Mouse (Mus musculus) midbrain, embryonic 16.5 days (tissue): ENCODE results near the gene Naxd. TPM values are rescaled to one million over a fixed set of nuclear protein-coding genes. Genes with fewer than 3 reads are reported as not detected.
A peak's percentile ranks its signal among the peaks of the same experiment; 100 is the strongest.

ENCODE experiments used
- ATAC-seq: fragments of 200-750 bp; cut with Nextera tagmentation; 2 replicates; pipeline ENCODE4 v1.8.0; 2017; ENCODE audit warnings: moderate TSS enrichment
- H3K27ac ChIP-seq: fragments of 300-500 bp; sonication (generic); 2 replicates; pipeline ENCODE4 v1.5.1; 2014; ENCODE audit warnings: mild to moderate bottlenecking, low read length, mixed read lengths
- H3K27me3 ChIP-seq: fragments of 300-500 bp; sonication (generic); 2 replicates; pipeline ENCODE4 v1.6.1; 2014; ENCODE audit warnings: low read depth, low read length, mixed read lengths; ENCODE audit not compliant: control insufficient read depth, insufficient read depth
- H3K36me3 ChIP-seq: fragments of 300-500 bp; sonication (generic); 2 replicates; pipeline ENCODE4 v1.6.1; 2014; ENCODE audit warnings: mild to moderate bottlenecking, low read length, moderate library complexity, mixed read lengths; ENCODE audit not compliant: control insufficient read depth, insufficient read depth
- H3K4me1 ChIP-seq: fragments of 300-500 bp; sonication (generic); 2 replicates; pipeline ENCODE4 v1.6.1; 2014; ENCODE audit warnings: mild to moderate bottlenecking, low read length, mixed read lengths; ENCODE audit not compliant: control insufficient read depth, insufficient read depth
- H3K4me2 ChIP-seq: fragments of 300-500 bp; sonication (generic); 2 replicates; pipeline ENCODE4 v1.6.1; 2014; ENCODE audit warnings: mild to moderate bottlenecking, low read length, mixed read lengths
- H3K4me3 ChIP-seq: fragments of 300-500 bp; sonication (generic); 2 replicates; pipeline ENCODE4 v1.5.1; 2014; ENCODE audit warnings: low read depth, mild to moderate bottlenecking, low read length, moderate library complexity, mixed read lengths
- H3K9ac ChIP-seq: fragments of 300-500 bp; sonication (generic); 2 replicates; pipeline ENCODE4 v1.6.1; 2014; ENCODE audit warnings: low read depth, low read length, mixed read lengths
- H3K9me3 ChIP-seq: fragments of 300-500 bp; sonication (generic); replicated peaks from 2 replicates; pipeline ENCODE4 v1.6.1; 2014; ENCODE audit warnings: mild to moderate bottlenecking, low read length, mixed read lengths; ENCODE audit not compliant: control insufficient read depth, poor library complexity, severe bottlenecking
- WGBS: fragments of 180-500 bp; shearing (Covaris S2); extraction: QIAGEN DNeasy Blood & Tissue Kit; methylation state at CpG from one replicate; pipeline ENCODE4 v1.1.7; 2014; 5-methylcytosine and 5-hydroxymethylcytosine counted together
- polyA plus RNA-seq: library from polyadenylated mRNA; unstranded; fragments of >200 nt; fragmentation: Nextera tagmentation; extraction: Ambion mirVana; gene quantifications from 2 replicates; pipeline ENCODE4 v1.2.1, GENCODE M21; 2015

The Naxd gene
- polyA plus RNA-seq, 1 experiment from 2014 or later: 129 TPM

- no peak overlapping the region for H3K27ac ChIP-seq
- 93% methylated on average over 4 of the region's 4 CpGs for WGBS
- peak overlapping the region; percentile 67; the same call in 1 of the 2 replicates for H3K4me2 ChIP-seq
- peaks cover 15% of the 10 kb centered on the region for H3K4me1 ChIP-seq
- no peak overlapping the region for H3K9ac ChIP-seq
- no peak for ATAC-seq
- H3K27me3 ChIP-seq: peaks cover 3% of the 10 kb centered on the region; the same call in 1 of the 2 replicates
- no peaks in the 10 kb centered on the region for H3K9me3 ChIP-seq
- peaks cover 5% of the 10 kb centered on the region for H3K36me3 ChIP-seq
- H3K4me3 ChIP-seq: no peak overlapping the region; the same call in 1 of the 2 replicates
These were observed 1.6 kb downstream of the Naxd start for GRCm38 (mm10) chr8:11498786-11499485.

- Histone ChIP-seq H3K27me3 (no peaks in the 10 kb centered on the region), H3K4me1 (no peaks in the 10 kb centered on the region; the same call in 1 of the 2 replicates), H3K36me3 (peaks cover 37% of the 10 kb centered on the region), H3K4me3 (no peak overlapping the region), H3K9me3 (no peaks in the 10 kb centered on the region), H3K9ac (no peak overlapping the region), H3K4me2 (no peak overlapping the region), H3K27ac (no peak overlapping the region)
- 90% methylated on average over 13 of the region's 13 CpGs for WGBS
- no peak for ATAC-seq
These were observed 6.3 kb downstream of the Naxd start for GRCm38 (mm10) chr8:11503476-11504232.

- Histone ChIP-seq H3K9ac (no peak overlapping the region), H3K4me3 (no peak overlapping the region), H3K4me2 (no peak overlapping the region), H3K4me1 (no peaks in the 10 kb centered on the region), H3K9me3 (no peaks in the 10 kb centered on the region), H3K27me3 (no peaks in the 10 kb centered on the region), H3K36me3 (peaks cover 50% of the 10 kb centered on the region), H3K27ac (no peak overlapping the region)
- ATAC-seq: no peak
- WGBS: 84% methylated on average over 14 of the region's 14 CpGs
These were observed 8.8 kb downstream of the Naxd start for GRCm38 (mm10) chr8:11506074-11506473.

GRCm38 (mm10) chr8:11506802-11507201, 9.5 kb downstream of the Naxd start:
- H3K9ac ChIP-seq: no peak overlapping the region
- 76% methylated on average over 6 of the region's 6 CpGs for WGBS
- no peak overlapping the region for H3K4me3 ChIP-seq
- H3K36me3 ChIP-seq: peaks cover 56% of the 10 kb centered on the region
- H3K9me3 ChIP-seq: no peaks in the 10 kb centered on the region
- H3K27me3 ChIP-seq: no peaks in the 10 kb centered on the region
- H3K4me1 ChIP-seq: no peaks in the 10 kb centered on the region
- no peak for ATAC-seq
- no peak overlapping the region for H3K27ac ChIP-seq
- H3K4me2 ChIP-seq: no peak overlapping the region

- H3K36me3 ChIP-seq: peaks cover 65% of the 10 kb centered on the region
- no peak overlapping the region for H3K4me3 ChIP-seq
- H3K4me2 ChIP-seq: no peak overlapping the region
- H3K9ac ChIP-seq: no peak overlapping the region
- ATAC-seq: no peak
- no peak overlapping the region for H3K27ac ChIP-seq
- WGBS: 79% methylated on average over 10 of the region's 10 CpGs
- H3K9me3 ChIP-seq: no peaks in the 10 kb centered on the region
- H3K4me1 ChIP-seq: no peaks in the 10 kb centered on the region
- no peaks in the 10 kb centered on the region for H3K27me3 ChIP-seq
These were observed 11.6 kb downstream of the Naxd start for GRCm38 (mm10) chr8:11508880-11509279.

GRCm38 (mm10) chr8:11510971-11511370, 13.7 kb downstream of the Naxd start:
- Histone ChIP-seq H3K4me2 (no peak overlapping the region), H3K4me3 (no peak overlapping the region), H3K27me3 (no peaks in the 10 kb centered on the region), H3K4me1 (no peaks in the 10 kb centered on the region), H3K9me3 (no peaks in the 10 kb centered on the region), H3K36me3 (peaks cover 51% of the 10 kb centered on the region), H3K9ac (no peak overlapping the region), H3K27ac (no peak overlapping the region)
- 93% methylated on average over 5 of the region's 5 CpGs for WGBS
- no peak for ATAC-seq

GRCm38 (mm10) chr8:11512711-11513110, 15.4 kb downstream of the Naxd start:
- Histone ChIP-seq H3K4me2 (no peak overlapping the region), H3K4me3 (no peak overlapping the region), H3K36me3 (peaks cover 51% of the 10 kb centered on the region), H3K4me1 (no peaks in the 10 kb centered on the region), H3K27me3 (no peaks in the 10 kb centered on the region), H3K9ac (no peak overlapping the region), H3K9me3 (no peaks in the 10 kb centered on the region), H3K27ac (no peak overlapping the region)
- 86% methylated on average over 9 of the region's 9 CpGs for WGBS
- ATAC-seq: no peak

GRCm38 (mm10) chr8:11513247-11513646, 15.9 kb downstream of the Naxd start:
- ATAC-seq: no peak
- H3K4me2 ChIP-seq: no peak overlapping the region
- H3K9ac ChIP-seq: no peak overlapping the region
- H3K27me3 ChIP-seq: no peaks in the 10 kb centered on the region
- no peaks in the 10 kb centered on the region for H3K4me1 ChIP-seq
- no peak overlapping the region for H3K4me3 ChIP-seq
- no peak overlapping the region for H3K27ac ChIP-seq
- 91% methylated on average over 5 of the region's 5 CpGs for WGBS
- H3K9me3 ChIP-seq: no peaks in the 10 kb centered on the region
- H3K36me3 ChIP-seq: peaks cover 55% of the 10 kb centered on the region

GRCm38 (mm10) chr8:11516292-11516691, 19.0 kb downstream of the Naxd start:
- no peak overlapping the region for H3K9ac ChIP-seq
- no peak overlapping the region for H3K27ac ChIP-seq
- peaks cover 53% of the 10 kb centered on the region for H3K36me3 ChIP-seq
- no peaks in the 10 kb centered on the region for H3K4me1 ChIP-seq
- no peak overlapping the region for H3K4me3 ChIP-seq
- H3K9me3 ChIP-seq: no peaks in the 10 kb centered on the region
- no peaks in the 10 kb centered on the region for H3K27me3 ChIP-seq
- H3K4me2 ChIP-seq: no peak overlapping the region
- 97% methylated on average over 9 of the region's 9 CpGs for WGBS
- no peak for ATAC-seq
